Mouse (Mus musculus) left cerebral cortex, adult 8-10 months (tissue): ENCODE measurements around the gene Srsf10. TPM values are rescaled to one million over a fixed set of nuclear protein-coding genes. Genes with fewer than 3 reads are reported as not detected.

ENCODE experiments used
- DNase-seq, 2 experiments: peaks; one replicate each; pipeline ENCODE4 v3.0.0; 2022; ENCODE audit warnings: low spot score in 2 of 2
- total RNA-seq, 4 experiments: library from RNA; stranded (reverse); gene quantifications; 2 replicates each; pipeline ENCODE4 v1.2.4; 2022

The Srsf10 gene
- total RNA-seq, 4 experiments from 2014 or later = 60.1 to 69.5 (median 63.3) TPM

DNA sequence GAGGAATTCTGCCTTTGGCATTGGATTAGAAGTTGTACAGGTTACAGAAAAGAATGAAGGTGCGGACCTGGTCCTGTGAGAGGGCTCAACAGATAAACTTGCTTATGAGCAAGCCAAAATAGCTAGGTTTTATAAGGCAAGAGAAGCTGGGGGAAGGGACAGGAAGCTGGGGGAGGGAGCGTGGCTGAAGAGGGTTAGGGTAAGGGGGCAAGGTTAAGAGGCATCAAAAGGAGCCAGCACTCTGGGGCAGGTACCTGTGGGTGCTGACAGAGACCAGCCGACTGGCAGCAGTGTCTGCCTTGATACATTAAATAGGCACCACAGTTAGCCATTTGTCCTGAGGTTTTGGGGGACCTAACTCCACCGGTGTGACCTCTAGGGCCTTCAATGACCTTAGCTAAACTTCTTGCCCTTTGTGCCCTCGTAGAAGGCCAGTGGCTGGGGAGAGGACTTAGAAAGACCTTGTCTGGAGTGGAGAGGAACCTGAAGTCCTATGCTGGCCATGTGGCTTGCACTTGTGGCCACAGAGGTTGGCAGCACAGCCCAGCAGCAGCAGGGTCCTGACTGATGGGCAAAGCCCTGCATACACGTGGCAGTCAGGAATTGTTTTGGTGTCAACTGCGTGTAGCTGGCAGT, 28.5 kb downstream of the Srsf10 start:
- no peak for DNase-seq

DNA sequence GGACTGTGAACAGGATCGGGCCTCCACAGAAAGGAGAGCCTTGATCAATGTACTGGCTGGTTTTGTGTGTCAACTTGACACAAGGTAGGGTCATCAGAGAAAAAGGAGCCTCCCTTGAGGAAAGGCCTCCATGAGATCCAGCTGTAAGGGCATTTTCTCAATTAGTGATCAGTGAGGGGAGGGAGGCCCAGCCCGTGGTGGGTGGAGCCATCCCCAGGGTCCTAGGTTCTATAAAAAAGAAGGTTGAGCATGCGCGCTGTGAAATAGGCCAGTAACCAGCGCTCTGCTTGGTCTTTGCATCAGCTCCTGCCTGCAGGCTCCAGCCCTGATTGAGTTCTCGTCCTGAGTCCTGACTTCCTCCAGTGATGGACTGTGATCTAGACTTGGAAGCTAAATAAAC, 29.0 kb downstream of the Srsf10 start:
- DNase-seq = no peak

DNA sequence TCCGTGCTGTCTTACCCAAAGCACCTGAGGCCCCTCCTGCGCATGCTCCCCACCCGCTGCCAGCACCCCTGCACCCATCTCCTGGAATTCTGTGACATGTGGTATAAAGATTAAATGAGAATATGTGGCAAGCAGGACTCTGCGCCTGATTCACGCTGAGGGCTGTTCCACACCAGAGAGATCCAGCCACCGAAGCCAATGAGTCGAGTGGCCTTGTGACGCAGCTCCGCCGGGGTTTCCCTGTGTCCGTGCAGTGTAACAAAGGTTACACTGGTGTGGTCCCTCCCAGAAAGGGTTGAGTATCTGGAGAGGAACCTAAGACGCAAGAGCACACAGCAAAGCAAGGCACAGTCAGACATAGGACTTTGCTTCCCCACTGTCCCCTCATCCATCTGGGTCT, 30.1 kb downstream of the Srsf10 start:
- no peak for DNase-seq

DNA sequence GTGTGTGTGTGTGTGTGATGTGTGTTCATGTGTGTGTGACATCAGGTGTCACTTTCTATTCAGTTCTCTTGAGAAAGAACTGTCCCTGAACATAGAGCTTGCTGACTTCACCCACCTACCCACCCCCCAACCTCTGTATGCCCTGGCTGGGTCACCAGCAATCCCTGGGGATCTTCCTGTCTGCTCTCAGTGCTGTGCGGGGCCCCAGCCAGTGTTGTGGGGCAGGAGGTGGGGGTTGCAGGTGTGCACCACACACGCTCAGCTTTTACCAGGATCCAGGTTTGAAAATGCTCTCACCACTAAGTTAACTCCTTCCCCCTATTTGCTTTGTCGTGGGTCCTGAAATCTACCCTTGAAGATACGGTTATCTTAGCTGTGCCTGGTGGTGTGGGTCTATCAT, 30.6 kb downstream of the Srsf10 start:
- no peak for DNase-seq

DNA sequence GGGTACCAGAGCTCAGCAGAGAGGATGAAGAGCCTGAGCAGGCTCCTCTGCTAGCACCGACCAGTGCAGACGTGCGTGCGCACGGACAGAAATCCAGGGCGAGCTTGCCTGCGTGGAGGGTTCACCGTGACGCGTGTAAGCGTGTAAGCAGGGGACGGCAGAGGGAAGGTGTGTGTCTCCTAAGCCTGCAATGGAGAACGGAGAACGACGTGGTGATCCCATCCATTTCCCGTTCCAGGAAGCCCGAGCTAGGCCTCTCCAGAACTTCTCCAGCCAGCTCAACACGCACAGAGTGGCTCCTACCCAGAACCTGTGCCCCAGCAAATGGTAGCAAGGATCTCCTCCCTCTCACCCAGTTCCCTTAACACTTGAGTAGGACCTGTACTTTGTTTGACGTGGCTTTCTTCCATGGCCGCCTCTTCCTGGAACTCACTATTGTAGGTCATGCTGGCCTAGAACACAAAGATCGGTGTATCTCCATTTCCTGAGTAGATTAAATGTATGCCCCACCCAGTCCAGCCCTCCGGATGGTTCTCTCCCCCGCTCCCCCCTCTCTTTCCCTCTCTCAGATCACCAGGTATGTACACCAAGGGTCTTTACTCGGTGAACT, 33.0 kb downstream of the Srsf10 start:
- no peak for DNase-seq

DNA sequence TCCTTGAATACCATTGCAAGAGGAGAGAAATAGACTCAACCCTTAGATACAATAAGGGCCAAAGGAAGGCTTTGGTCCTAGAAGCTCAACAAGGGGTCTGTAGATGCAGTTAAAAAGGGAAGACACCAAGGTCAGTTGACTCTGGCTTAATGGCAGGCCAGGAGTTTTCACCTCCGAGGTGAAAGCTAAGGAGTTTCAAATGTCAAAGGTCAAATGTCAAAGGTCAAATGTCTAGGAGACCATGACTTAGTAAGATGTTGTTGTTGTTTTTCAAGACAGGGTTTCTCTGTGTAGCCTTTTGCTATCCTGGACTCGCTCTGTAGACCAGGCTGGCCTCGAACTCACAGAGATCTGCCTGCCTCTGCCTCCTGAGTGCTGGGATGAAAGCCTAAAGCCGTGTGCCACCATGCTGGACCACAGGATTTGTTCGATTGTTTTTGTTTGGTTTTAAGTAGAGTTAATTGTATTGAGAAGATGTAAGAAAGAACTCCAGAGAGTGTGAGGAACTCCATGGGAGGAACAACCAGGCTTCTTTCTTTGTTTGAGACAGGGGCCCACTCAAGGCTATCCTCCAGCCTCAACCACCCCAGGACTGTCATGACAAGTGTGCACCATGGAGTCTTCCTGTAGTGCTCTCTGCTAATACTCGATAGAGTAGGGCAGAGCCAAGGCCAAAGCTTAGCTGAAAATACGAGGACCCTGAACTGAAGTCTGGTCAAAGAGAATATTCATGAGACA, 33.8 kb downstream of the Srsf10 start:
- no peak for DNase-seq

DNA sequence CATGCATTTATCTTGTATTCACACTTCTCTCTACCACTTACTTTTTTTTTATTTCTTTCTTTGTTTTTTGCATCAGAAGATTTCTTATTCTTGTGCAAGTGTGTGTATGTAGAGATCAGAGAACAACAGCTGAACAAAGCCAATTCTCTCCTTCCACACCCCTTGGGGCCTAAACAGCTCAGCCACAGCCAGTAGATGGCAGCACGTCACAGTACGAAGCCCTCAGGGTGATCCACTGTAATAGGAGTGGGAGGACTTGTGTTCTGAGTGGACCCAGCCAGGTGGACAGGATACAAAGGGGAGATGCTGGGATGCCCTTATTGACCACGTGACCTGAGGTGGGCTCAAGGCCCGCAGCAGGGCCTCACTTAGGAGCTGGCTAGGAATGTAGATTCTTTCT, 34.3 kb downstream of the Srsf10 start:
- DNase-seq = peak in 1 of 2 experiments; percentile 40

DNA sequence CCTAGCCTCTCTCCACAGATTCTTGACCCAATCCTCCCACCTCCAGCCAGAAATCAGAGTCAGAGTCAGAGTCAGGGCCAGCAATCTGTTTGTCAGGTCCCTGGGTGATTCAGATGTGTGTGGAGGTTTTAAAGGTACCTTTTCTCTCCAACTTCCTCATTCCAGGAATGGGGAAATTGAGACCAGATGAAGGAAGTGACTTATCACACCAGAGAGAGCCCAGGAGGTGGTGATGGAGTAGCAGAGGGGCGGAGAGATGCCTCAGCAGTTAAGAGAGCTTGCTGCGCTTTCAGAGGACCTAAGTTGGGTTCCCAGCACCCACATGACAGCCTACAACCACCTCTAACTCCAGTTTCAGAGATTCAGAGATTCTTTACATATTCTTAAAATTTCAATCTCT, 36.0 kb downstream of the Srsf10 start:
- DNase-seq = no peak

DNA sequence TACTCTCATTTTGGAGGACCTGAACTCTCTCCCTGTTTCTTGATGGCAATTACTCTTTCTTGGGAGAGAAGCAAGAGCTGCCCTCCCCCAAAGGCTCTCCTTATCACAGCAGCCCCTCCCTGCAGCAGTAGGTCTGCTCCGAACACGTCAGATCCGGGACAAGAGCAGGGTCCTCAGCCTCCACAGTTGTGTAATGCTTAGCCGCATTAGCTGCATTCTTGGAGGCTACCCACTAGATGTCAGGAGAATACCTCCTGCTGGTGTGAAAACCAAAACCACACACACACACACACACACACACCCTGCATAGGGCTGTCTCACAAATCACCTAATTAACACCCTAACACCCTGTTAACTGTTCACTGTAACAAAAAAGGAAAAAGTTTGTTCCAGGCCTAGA, 37.3 kb downstream of the Srsf10 start:
- no peak for DNase-seq

DNA sequence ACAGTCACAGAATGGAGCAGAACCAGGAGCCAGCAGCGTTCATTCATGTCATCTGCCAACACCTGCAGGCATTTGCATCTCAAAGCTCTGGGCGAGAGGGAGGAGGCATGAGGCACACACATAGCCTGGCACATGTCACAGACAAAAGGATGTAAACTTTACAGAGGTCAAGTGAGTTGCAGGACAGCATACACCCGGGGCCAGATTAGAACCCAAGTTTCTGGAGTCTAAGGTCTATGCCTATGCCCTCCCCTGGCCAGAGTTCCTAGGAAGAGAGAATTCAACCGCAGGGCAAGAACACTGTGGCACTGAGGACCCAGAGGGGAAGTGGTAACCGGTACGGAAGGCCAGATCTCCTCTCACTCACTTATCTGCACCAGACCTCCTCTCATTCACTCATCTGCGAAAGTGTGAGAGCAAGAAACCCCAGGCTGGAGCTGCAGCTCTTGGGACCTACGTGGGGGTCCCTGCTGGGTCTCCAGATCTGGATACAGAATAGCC, 39.6 kb downstream of the Srsf10 start, which contains the start of gene Cnr2:
Cnr2 (plus strand) TSS at position 324 of the 501 bp plus-strand sequence.
- DNase-seq = no peak

DNA sequence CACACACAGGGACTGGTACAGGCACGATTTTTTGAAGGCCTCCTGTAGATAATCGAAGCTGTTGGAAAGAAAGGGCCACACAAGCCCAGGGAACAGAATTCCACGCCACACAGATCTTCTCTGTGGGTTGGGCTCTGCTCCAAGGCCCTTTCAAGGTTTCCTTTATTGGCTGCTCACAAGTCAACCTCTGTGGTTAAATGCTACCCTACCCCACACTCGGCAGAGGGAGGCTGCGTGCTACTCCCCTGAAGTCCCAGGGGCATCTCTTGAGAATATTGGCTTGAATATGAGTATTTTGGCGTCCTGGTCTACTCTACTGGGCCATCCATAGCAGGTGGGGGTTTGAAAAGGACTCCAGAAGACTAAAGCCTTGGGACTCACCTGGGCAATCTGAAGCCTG, 40.6 kb downstream of the Srsf10 start:
- no peak for DNase-seq

DNA sequence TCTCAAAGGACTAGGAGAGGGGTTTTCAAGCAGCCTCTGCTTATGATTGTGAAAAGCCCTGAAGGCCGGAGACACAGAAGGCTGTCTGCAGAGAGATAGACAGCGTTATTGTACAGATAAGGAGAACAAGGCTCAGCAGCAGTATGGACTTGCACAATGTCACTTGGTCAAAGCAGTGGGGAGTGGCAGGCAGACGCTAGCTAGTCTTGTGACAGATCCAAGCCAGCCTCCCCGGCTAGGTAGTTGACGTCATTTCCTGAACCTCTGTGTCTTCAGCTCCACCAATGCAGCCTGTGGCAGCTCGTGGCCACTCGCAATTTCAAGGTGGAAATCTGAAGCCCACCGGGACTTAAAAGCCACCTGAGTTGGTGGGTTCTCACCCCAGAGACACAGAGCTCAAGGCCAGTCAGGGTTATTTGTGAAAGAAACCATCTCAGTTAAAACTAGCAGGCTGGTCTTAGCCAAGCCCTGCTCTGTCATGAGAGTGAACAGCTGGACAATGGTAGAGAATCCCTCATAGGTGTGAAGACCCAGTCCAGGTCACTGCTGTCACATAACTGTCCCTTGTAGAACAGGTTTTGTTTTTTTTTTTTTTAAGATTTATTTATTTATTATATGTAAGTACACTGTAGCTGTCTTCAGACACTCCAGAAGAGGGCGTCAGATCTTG, 43.0 kb downstream of the Srsf10 start:
- DNase-seq = no peak

DNA sequence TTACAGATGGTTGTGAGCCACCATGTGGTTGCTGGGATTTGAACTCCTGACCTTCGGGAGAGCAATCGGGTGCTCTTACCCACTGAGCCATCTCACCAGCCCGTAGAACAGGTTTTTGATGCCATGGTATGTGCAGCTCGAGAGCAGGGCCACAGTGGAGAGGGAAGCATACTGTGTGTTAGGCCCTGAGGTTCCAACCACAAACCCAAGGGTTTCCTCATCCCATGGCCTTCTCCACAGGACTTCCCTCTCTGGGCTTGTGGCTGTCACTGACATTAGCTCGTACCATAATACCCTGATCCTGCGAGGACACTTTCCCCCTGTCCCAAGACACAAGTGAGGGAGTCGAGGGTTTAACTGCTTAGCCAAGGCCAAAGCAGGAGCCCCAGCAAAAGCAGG, 43.5 kb downstream of the Srsf10 start:
- DNase-seq = no peak

DNA sequence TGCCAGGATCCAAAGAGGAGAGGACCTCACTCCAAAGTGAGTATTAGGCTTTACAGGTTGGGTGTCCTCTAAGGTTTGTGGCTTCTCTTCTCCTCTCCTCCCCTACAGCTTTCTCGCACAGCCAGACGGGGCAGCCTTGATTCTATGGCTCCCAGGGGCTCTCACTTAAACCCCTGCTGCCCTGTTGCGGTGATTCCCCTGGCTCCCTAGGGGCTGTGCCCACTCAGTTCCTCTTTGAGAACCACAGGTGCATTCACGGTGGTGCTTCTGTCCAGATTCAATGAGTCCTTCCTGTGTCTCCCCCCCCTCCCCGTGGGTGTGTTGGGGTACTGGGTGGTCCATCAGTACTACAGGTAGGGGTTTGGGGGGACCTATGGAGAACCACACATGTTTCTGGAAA, 44.5 kb downstream of the Srsf10 start:
- DNase-seq = no peak

DNA sequence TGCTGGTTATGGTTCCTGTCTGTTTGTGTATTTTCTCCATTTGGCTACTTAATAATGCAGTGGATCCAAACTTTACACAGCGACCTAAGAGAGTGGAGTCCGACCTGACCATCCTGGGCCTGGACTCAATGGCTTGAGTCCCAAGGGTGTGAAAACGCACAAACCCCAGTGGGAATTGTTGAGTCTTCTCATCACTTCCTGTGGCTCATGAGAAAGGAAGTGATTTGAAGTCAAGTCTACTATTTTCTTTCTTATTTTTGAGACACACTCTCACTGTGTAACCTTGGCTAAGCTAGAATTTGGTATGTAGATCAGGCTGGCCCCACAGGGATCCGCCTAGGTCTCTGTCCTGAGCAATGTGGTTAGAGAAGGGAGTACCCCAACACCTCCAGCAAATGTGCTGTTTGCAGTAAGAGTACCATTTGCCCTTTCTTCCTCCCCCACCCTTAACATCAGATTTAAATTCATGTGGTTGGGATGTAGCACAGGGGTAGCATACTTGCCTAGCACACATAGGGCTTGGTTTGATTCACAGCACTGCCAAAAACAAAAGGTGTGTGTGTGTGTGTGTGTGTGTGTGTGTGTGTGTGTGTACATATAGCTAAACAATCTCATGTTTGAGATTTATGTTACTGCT, 47.2 kb downstream of the Srsf10 start:
- no peak for DNase-seq

DNA sequence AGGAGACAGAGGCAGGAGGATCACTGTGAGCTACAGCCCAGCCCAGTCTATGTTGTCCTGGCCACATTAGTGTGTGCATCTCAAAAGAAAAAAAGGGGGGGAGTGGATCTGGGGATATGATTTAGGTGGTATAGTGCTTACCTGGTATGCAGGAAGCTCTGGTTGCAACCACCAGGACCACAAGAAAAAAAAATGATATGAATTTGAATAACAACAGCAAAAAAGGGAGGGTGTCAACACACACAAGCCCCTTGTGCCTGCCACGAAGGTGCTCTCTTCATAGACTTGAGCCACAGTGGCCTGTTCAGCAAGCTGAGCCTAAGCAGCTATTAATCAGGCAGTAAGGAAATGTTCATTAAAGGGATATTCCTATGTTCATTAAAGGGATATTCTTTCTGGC, 49.3 kb downstream of the Srsf10 start:
- no peak for DNase-seq

DNA sequence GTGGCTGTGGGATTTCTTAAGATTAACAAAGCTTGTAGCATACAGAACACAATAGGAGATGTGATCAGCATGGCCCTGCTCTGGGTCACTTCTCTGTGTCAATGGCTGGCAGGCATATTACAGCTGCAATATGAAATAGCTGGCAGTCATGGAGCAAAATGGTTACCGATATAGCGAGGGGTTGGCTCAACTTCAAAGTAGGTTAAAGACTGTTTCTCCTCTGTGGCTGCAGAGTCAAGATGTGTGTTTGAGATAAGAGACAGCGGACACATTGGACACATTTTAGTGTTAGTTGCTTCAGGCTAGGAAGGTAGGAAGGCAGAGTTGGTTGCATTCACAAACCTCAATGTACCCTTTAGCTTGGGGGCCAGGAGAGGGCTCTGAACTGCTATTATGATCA, 51.1 kb downstream of the Srsf10 start:
- no peak for DNase-seq

DNA sequence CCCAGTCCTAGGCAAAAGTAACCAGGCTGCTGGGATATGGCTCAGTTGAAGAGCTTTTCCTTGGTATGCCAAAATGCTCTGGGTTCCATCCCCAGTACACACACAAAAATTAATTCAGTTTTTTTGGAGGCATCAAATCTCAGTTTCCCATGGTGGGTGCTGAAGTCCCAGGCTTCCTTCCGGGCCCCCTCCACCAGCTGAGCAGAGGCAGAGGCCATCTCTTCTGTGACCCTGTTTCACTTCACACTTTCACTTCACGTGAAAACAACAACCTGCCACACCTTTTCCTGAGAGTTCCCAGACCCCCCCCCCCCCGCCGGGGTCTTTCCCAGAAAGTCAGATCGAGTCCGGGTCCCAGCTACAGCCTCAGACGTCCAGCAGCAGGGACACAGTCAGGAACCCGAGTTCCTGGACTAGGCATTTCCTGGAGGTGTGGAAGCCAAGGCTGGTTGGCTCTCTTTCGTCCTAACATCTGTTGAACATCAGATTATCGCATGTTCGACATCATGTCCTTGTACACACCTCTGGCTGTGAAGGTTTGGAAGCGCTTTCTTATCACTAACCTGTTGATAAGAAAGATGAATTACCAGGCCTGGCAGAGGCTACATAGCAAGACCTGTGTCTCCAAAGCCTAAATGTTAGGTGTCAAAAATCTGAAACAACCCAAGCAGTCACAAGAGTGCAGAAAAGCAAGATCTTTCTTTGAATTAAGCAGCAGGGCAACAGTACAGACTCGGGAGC, 53.9 kb downstream of the Srsf10 start:
- DNase-seq = no peak

DNA sequence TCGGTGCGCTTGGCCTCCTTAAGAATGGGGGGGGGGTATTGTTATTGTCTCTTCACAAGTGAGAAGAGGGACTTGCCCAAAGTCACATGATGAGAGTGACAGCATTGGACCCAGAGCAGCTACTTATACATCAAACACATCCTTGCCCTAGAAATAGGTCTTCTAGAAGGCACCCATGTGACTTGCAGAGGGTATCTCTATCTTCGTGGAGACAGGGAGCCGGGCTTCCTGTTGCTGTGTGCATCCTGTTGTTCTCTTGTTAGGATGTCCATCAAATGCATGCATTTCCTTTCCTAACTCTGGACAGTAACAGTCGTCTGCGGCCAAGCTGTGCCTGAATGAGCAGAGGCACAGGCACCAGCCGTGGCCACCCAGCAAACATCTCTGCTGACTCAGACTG, 56.0 kb downstream of the Srsf10 start:
- DNase-seq = no peak

DNA sequence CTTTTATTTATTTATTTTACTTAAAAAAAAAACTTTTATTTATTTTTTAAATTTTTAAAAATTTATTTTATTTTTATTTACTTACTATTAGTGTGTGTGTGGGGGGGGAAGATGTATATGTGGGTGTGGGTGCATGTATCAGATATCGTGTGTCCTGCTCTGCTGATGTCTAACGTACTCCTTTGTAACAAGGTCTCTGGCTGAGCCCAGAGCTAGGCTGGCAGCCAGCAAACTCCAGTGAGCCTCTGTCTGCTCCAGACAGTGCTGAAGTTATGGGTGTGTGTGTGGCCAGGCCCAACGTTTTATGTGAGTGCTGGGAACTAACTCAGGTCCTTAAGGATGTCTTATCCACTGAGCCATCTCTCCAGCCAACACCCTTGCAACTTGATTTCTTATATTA, 56.6 kb downstream of the Srsf10 start:
- DNase-seq = no peak

DNA sequence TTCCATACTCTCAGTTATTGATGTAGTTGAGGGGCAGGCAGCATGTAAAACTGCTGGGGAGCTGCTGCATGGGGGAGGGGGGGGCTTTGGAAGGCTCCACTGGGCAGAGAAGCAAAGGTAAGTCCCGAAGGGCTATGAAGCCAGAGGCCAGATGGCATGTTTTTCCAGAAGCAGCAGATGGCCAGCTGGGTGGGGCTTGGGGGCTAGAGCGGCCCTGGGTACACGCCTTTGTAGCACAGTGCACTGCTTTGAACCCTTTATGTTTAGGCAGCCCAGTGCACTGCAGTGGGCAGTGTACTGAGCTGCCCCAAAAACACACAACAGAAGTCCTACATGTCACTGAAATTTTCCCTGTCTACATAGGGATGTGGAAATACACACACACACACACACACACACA, 57.3 kb downstream of the Srsf10 start:
- DNase-seq = no peak
